Mouse (Mus musculus): Measurements from ENCODE around the gene Sema4b. TPM values are rescaled to one million over a fixed set of nuclear protein-coding genes. Genes with fewer than 3 reads are reported as not detected.

The Sema4b gene
- polyA plus RNA-seq, 1 experiment from 2014 or later: 10.7 TPM

GRCm38 (mm10) chr7:80156711-80157227 lies 29.9 kb upstream of the Sema4b start:
- Histone ChIP-seq H3K27ac (ENCODE audit: poor library complexity, severe bottlenecking) (no peak overlapping the region), H3K9me3 (replicated peaks) (peaks cover 5% of the 10 kb centered on the region; the same call in 1 of the 2 replicates), H3K4me2 (no peak overlapping the region), H3K4me3 (no peak overlapping the region), H3K27me3 (replicated peaks) (0 out of 2 replicates have a peak, but pooled peaks cover 3% of the 10 kb centered on the region), H3K9ac (no peak overlapping the region), H3K4me1 (replicated peaks) (peaks cover 20% of the 10 kb centered on the region), H3K36me3 (no peaks in the 10 kb centered on the region)
- ATAC-seq (ENCODE audit: insufficient number of reproducible peaks, low FRiP score): no peak
- WGBS: 57% methylated on average over 13 of the region's 13 CpGs

DNA sequence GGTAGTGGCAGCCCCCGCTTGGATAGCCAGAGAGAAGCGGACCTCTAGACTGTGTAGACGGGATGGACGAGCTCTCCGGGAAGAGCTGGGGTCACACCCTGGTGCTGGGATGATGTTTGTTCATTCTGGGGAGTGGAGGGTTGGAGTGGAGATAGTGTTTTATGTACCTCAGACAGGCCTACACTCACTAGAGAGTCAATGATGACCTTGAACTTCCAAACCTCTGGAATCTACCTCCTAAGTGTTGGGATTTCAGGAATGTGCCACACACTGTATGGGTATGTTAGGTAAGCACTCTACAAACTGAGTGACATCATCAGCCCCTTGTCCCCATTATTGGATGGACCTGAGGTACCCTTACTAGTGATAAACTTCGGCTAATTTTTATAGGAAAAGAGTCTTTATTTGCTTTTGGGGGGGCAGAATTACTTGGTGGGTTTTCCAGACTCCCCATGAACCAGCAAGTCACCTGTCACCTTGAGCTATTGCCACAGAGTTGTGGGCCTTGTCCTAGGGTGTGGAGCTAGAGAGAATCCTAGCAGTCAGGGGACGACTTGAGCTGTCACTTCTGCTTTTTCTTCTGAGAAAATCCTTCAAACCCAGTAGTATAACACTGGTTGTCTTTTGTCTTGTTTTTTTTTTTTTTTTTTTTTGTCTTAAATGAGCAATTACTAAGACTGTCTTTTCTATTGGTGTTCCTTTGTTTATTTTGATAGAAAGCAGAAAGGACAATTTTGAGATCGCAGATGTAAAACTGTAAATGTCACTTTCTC lies 28.0 kb upstream of the Sema4b start:
- Histone ChIP-seq H3K4me2 (no peak overlapping the region), H3K9ac (no peak overlapping the region), H3K36me3 (no peaks in the 10 kb centered on the region), H3K4me3 (no peak overlapping the region), H3K4me1 (replicated peaks) (peaks cover 20% of the 10 kb centered on the region), H3K27ac (ENCODE audit: poor library complexity, severe bottlenecking) (no peak overlapping the region), H3K9me3 (replicated peaks) (no peaks in the 10 kb centered on the region), H3K27me3 (replicated peaks) (0 out of 2 replicates have a peak, but pooled peaks cover 8% of the 10 kb centered on the region)
- 80% methylated on average over 8 of the region's 8 CpGs for WGBS
- no peak for ATAC-seq (ENCODE audit: insufficient number of reproducible peaks, low FRiP score)

DNA sequence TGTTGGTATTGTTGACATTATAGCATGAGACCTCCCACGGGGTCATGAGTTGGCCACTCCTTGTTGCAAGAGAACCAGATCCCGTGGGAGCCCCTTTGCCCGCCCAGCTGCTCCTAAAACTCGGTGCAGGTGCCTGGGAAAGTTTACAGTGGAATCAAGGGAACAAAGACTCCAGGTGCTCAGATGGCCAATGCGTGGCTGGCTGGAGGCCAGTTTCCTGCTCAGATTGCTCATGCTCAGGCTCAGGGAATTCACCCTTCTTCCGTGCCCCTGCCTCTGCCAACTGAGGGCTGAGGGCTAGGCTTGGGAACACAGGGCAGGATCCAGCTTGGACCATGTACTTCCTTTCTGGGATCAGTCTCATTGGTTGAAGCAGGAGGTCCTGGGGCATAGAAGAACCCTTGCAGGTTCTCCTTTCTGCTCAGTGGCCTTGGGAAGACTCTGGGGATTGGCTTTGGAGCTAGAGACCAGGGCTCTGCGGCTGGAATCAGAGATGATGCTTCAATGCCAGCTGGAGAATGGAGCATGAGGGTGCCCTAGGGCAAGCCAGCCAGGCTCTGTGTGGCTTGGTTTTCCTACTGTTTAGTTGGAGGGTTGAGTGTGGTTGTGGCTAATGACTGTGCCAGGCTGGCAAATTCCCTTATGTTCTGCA lies 26.2 kb upstream of the Sema4b start:
- Histone ChIP-seq H3K4me3 (no peak overlapping the region), H3K9me3 (replicated peaks) (no peaks in the 10 kb centered on the region), H3K27me3 (replicated peaks) (peaks cover 13% of the 10 kb centered on the region; the same call in 1 of the 2 replicates), H3K36me3 (no peaks in the 10 kb centered on the region), H3K4me1 (replicated peaks) (peaks cover 20% of the 10 kb centered on the region), H3K4me2 (no peak overlapping the region), H3K9ac (no peak overlapping the region), H3K27ac (ENCODE audit: poor library complexity, severe bottlenecking) (no peak overlapping the region)
- no peak for ATAC-seq (ENCODE audit: insufficient number of reproducible peaks, low FRiP score)
- 70% methylated on average over 7 of the region's 7 CpGs for WGBS

DNA sequence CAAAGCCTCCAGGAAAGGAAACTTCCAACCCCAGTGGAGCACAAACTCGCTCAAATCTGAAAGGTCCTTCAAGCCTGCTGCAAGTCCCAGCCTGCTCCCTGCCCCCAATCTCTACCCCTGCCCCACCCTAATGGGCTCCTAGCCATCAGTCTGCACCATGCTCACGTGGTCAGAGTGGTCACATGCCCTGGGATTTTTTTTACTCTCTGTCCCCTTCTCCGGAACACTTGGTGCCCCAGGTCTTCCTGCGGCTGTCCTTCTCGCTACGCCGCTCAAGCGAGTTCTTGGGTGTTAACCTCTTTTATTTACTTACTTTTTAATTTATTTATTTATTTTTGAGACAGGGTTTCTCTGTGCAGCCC lies 25.7 kb upstream of the Sema4b start:
- H3K36me3 ChIP-seq: no peaks in the 10 kb centered on the region
- H3K9me3 ChIP-seq (replicated peaks): no peaks in the 10 kb centered on the region
- H3K4me1 ChIP-seq (replicated peaks): peaks cover 20% of the 10 kb centered on the region
- no peak for ATAC-seq (ENCODE audit: insufficient number of reproducible peaks, low FRiP score)
- no peak overlapping the region for H3K9ac ChIP-seq
- no peak overlapping the region for H3K4me3 ChIP-seq
- H3K27ac ChIP-seq (ENCODE audit: poor library complexity, severe bottlenecking): no peak overlapping the region
- WGBS: 74% methylated on average over 8 of the region's 8 CpGs
- H3K4me2 ChIP-seq: no peak overlapping the region
- H3K27me3 ChIP-seq (replicated peaks): peaks cover 13% of the 10 kb centered on the region; the same call in 1 of the 2 replicates

DNA sequence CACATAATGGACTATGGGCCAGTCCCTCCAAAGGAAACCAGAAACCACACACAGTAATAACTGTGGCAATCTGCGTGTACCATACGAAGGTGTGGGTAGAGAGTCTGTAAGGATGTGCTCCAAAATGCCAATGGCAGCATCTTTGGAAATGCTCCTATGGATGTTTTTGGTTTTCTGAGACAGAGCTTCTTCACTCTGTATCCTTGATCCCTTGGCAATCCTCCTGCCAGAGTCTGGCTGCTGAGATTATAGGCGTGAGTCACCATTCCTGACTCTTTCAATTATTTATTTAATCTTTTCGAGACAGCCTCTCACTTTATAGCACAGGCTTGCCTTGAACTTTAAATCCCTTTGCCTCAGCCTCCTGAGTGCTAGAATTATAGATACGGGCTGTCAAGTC lies 21.2 kb upstream of the Sema4b start:
- Histone ChIP-seq H3K36me3 (no peaks in the 10 kb centered on the region), H3K4me3 (no peak overlapping the region), H3K27ac (ENCODE audit: poor library complexity, severe bottlenecking) (no peak overlapping the region), H3K9me3 (replicated peaks) (no peaks in the 10 kb centered on the region), H3K27me3 (replicated peaks) (peaks cover 13% of the 10 kb centered on the region; the same call in 1 of the 2 replicates), H3K9ac (no peak overlapping the region), H3K4me2 (no peak overlapping the region), H3K4me1 (replicated peaks) (peaks cover 15% of the 10 kb centered on the region)
- ATAC-seq (ENCODE audit: insufficient number of reproducible peaks, low FRiP score): no peak
- 74% methylated on average over 5 of the region's 5 CpGs for WGBS

- Histone ChIP-seq H3K36me3 (no peaks in the 10 kb centered on the region), H3K4me2 (no peak overlapping the region), H3K4me1 (replicated peaks) (peaks cover 20% of the 10 kb centered on the region), H3K27me3 (replicated peaks) (peaks cover 14% of the 10 kb centered on the region), H3K9me3 (replicated peaks) (no peaks in the 10 kb centered on the region), H3K9ac (no peak overlapping the region), H3K4me3 (no peak overlapping the region), H3K27ac (ENCODE audit: poor library complexity, severe bottlenecking) (no peak overlapping the region)
- ATAC-seq (ENCODE audit: insufficient number of reproducible peaks, low FRiP score): peak; percentile 68; the same call in 1 of the 2 replicates
- WGBS: 25% methylated on average over 7 of the region's 7 CpGs
Observed at GRCm38 (mm10) chr7:80166740-80167139, 19.9 kb upstream of the Sema4b start.

- ATAC-seq (ENCODE audit: insufficient number of reproducible peaks, low FRiP score): no peak
- no peaks in the 10 kb centered on the region for H3K36me3 ChIP-seq
- no peak overlapping the region for H3K27ac ChIP-seq (ENCODE audit: poor library complexity, severe bottlenecking)
- H3K4me1 ChIP-seq (replicated peaks): peaks cover 32% of the 10 kb centered on the region
- no peak overlapping the region for H3K9ac ChIP-seq
- H3K4me2 ChIP-seq: no peak overlapping the region
- H3K9me3 ChIP-seq (replicated peaks): no peaks in the 10 kb centered on the region
- H3K27me3 ChIP-seq (replicated peaks): peaks cover 11% of the 10 kb centered on the region
- no peak overlapping the region for H3K4me3 ChIP-seq
- WGBS: 74% methylated on average over 2 of the region's 2 CpGs
Observed at GRCm38 (mm10) chr7:80169847-80170246, 16.8 kb upstream of the Sema4b start.

DNA sequence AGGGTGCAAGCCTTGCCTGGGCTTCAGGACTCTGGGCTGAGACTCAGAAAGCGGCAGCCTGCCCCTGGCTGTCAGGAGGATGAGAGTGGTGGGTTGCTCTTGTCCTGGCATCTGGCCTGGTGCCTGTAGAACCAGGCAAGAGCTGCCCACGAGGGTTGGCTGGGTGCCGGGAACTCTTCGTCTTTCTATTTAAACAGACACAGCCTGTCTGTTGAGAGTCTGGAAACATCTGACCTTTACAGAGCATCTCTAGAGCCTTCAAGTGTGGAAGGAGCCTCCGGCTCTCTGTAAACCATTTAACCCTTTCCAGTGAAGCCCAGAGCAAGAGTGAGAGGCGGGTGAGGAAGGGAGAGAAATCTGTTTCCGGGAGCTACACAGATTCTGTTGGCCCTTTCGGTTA lies 15.3 kb upstream of the Sema4b start:
- 34% methylated on average over 8 of the region's 8 CpGs for WGBS

GRCm38 (mm10) chr7:80172069-80172956 lies 14.3 kb upstream of the Sema4b start:
- no peak for ATAC-seq (ENCODE audit: insufficient number of reproducible peaks, low FRiP score)
- no peak overlapping the region for H3K9ac ChIP-seq

More for the DNA sequence above, 15.3 kb upstream of the Sema4b start:
- Histone ChIP-seq H3K9ac (peak overlapping the region; percentile 54), H3K4me1 (replicated peaks) (peaks cover 30% of the 10 kb centered on the region), H3K27ac (ENCODE audit: poor library complexity, severe bottlenecking) (peak overlapping the region; percentile 62), H3K9me3 (replicated peaks) (no peaks in the 10 kb centered on the region), H3K36me3 (no peaks in the 10 kb centered on the region), H3K27me3 (replicated peaks) (peaks cover 11% of the 10 kb centered on the region), H3K4me2 (peak overlapping the region; percentile 14), H3K4me3 (no peak overlapping the region)
- ATAC-seq (ENCODE audit: insufficient number of reproducible peaks, low FRiP score): peak; percentile 36; the same call in 1 of the 2 replicates

GRCm38 (mm10) chr7:80176159-80176558 lies 10.5 kb upstream of the Sema4b start:
- H3K27ac ChIP-seq (ENCODE audit: poor library complexity, severe bottlenecking): no peak overlapping the region
- H3K27me3 ChIP-seq (replicated peaks): peaks cover 15% of the 10 kb centered on the region
- H3K36me3 ChIP-seq: no peaks in the 10 kb centered on the region
- H3K4me3 ChIP-seq: no peak overlapping the region
- no peak for ATAC-seq (ENCODE audit: insufficient number of reproducible peaks, low FRiP score)
- no peak overlapping the region for H3K9ac ChIP-seq
- H3K4me2 ChIP-seq: no peak overlapping the region
- 60% methylated on average over 3 of the region's 3 CpGs for WGBS
- H3K4me1 ChIP-seq (replicated peaks): peaks cover 30% of the 10 kb centered on the region
- no peaks in the 10 kb centered on the region; the same call in 1 of the 2 replicates for H3K9me3 ChIP-seq (replicated peaks)

More at GRCm38 (mm10) chr7:80172069-80172956, 14.3 kb upstream of the Sema4b start:
- Histone ChIP-seq H3K27me3 (replicated peaks) (peaks cover 14% of the 10 kb centered on the region), H3K4me2 (no peak overlapping the region), H3K36me3 (no peaks in the 10 kb centered on the region), H3K27ac (ENCODE audit: poor library complexity, severe bottlenecking) (0 out of 2 replicates have a peak overlapping the region, but pooled peaks have one; percentile 62), H3K9me3 (replicated peaks) (no peaks in the 10 kb centered on the region; the same call in 1 of the 2 replicates), H3K4me3 (no peak overlapping the region), H3K4me1 (replicated peaks) (peaks cover 22% of the 10 kb centered on the region)
- 64% methylated on average over 8 of the region's 8 CpGs for WGBS
